Mouse (Mus musculus) T-helper 2 cell (primary cell): Measurements from ENCODE around the gene Rbmxl2.

ENCODE experiments used
- in situ Hi-C: fragments of 300-600 bp; cut with MboI, MseI; formaldehyde crosslinking; loops from one replicate; pipeline ENCODE4 v1.15.1; 2025; ENCODE audit warnings: high pct_unique_total_duplicates

Gene Rbmxl2

GRCm38 (mm10) chr7:107209204-107209860 is at the start of gene Rbmxl2:
Rbmxl2 (plus strand) TSS chr7:107209445.
- in situ Hi-C loops, result no loop called here

- in situ Hi-C loops, result no loop called here
Measured at GRCm38 (mm10) chr7:107166690-107167089, 42.6 kb upstream of the Rbmxl2 start, which contains the start of gene Nlrp14. Nlrp14 (plus strand) TSS chr7:107166990.

- in situ Hi-C loops, result loop anchor here (10.0 kb wide), 1 partner anchor 1756 kb away; the partner anchor contains the start of gene Cckbr
Measured at GRCm38 (mm10) chr7:107180406-107180805, 28.8 kb upstream of the Rbmxl2 start.

GRCm38 (mm10) chr7:107201817-107202216 is 7.4 kb upstream of the Rbmxl2 start:
- in situ Hi-C loops, result loop anchor here (5.0 kb wide), 1 partner anchor 95 kb away; no protein-coding TSS in a partner anchor

GRCm38 (mm10) chr7:107207843-107208242 is 1.4 kb upstream of the Rbmxl2 start:
- in situ Hi-C loops, result no loop called here

GRCm38 (mm10) chr7:107210126-107210576 is 906 bp downstream of the Rbmxl2 start:
- in situ Hi-C loops, result no loop called here

GRCm38 (mm10) chr7:107215723-107216122 is 6.5 kb downstream of the Rbmxl2 start:
- in situ Hi-C loops, result no loop called here

GRCm38 (mm10) chr7:107216845-107217244 is 7.6 kb downstream of the Rbmxl2 start:
- in situ Hi-C loops, result no loop called here

- in situ Hi-C loops, result no loop called here
Measured at GRCm38 (mm10) chr7:107236854-107237253, 27.6 kb downstream of the Rbmxl2 start.

GRCm38 (mm10) chr7:107237498-107237897 is 28.3 kb downstream of the Rbmxl2 start:
- in situ Hi-C loops, result no loop called here

- in situ Hi-C loops, result no loop called here
Measured at GRCm38 (mm10) chr7:107241371-107241883, 32.2 kb downstream of the Rbmxl2 start.

- in situ Hi-C loops, result no loop called here
Measured at GRCm38 (mm10) chr7:107250211-107250985, 41.2 kb downstream of the Rbmxl2 start.

- in situ Hi-C loops, result no loop called here
Measured at GRCm38 (mm10) chr7:107253355-107253754, 44.1 kb downstream of the Rbmxl2 start.

- in situ Hi-C loops, result no loop called here
Measured at GRCm38 (mm10) chr7:107259936-107260335, 50.7 kb downstream of the Rbmxl2 start.
